Mouse (Mus musculus) T-helper 17 cell (primary cell): ENCODE data around the gene Aqp2.

Source experiments
- in situ Hi-C, 2 experiments: fragments of 300-600 bp; cut with MboI, MseI; formaldehyde crosslinking; loops; 1 replicate in 1 of 2; 2 replicates in 1 of 2; pipeline ENCODE4 v1.15.1; 2025; ENCODE audit warnings: high pct_unique_total_duplicates in 2 of 2

Aqp2 gene

GRCm38 (mm10) chr15:99589704-99590103 is 10.8 kb downstream of the Aqp2 start:
- in situ Hi-C loops, result no loop called here

- in situ Hi-C loops, result no loop called here
Measured at GRCm38 (mm10) chr15:99590429-99591084, 11.7 kb downstream of the Aqp2 start, which contains the start of gene Aqp5. Aqp5 (plus strand) TSS chr15:99590782.

- in situ Hi-C loops, result no loop called here
Measured at GRCm38 (mm10) chr15:99592177-99592576, 13.3 kb downstream of the Aqp2 start.

GRCm38 (mm10) chr15:99592877-99593276 is 14.0 kb downstream of the Aqp2 start:
- in situ Hi-C loops, result no loop called here

GRCm38 (mm10) chr15:99594951-99595350 is 16.1 kb downstream of the Aqp2 start:
- in situ Hi-C loops, result loop anchor here (5.0 kb wide), 2 partner anchors 72 to 77 kb away; partner anchors contain the start of gene Asic1 (in 1 of the 2)

- in situ Hi-C loops, result loop anchor here (5.0 kb wide), 2 partner anchors 71 to 76 kb away; partner anchors contain the start of gene Asic1 (in 1 of the 2)
Measured at GRCm38 (mm10) chr15:99596056-99596687, 17.3 kb downstream of the Aqp2 start.

GRCm38 (mm10) chr15:99596841-99597240 is 18.0 kb downstream of the Aqp2 start:
- in situ Hi-C loops, result loop anchor here (5.0 kb wide), 2 partner anchors 70 to 75 kb away; partner anchors contain the start of gene Asic1 (in 1 of the 2)

- in situ Hi-C loops, result loop anchor here (5.0 kb wide), 2 partner anchors 70 to 75 kb away; partner anchors contain the start of gene Asic1 (in 1 of the 2)
Measured at GRCm38 (mm10) chr15:99597596-99597995, 18.7 kb downstream of the Aqp2 start.

- in situ Hi-C loops, result loop anchor here (5.0 kb wide), 2 partner anchors 68 to 73 kb away; partner anchors contain the start of gene Asic1 (in 1 of the 2)
Measured at GRCm38 (mm10) chr15:99599245-99600070, 20.6 kb downstream of the Aqp2 start.

- in situ Hi-C loops, result no loop called here
Measured at GRCm38 (mm10) chr15:99600986-99601822, 22.3 kb downstream of the Aqp2 start, which contains the start of gene Aqp6. Aqp6 (plus strand) TSS chr15:99601400.

- in situ Hi-C loops, result no loop called here
Measured at GRCm38 (mm10) chr15:99601823-99602120, 22.9 kb downstream of the Aqp2 start.

GRCm38 (mm10) chr15:99602206-99602820 is 23.5 kb downstream of the Aqp2 start:
- in situ Hi-C loops, result no loop called here

- in situ Hi-C loops, result no loop called here
Measured at GRCm38 (mm10) chr15:99603216-99603615, 24.4 kb downstream of the Aqp2 start.

- in situ Hi-C loops, result no loop called here
Measured at GRCm38 (mm10) chr15:99605595-99605994, 26.7 kb downstream of the Aqp2 start.

GRCm38 (mm10) chr15:99606515-99606914 is 27.7 kb downstream of the Aqp2 start:
- in situ Hi-C loops, result no loop called here

GRCm38 (mm10) chr15:99607388-99608113 is 28.7 kb downstream of the Aqp2 start:
- in situ Hi-C loops, result no loop called here

GRCm38 (mm10) chr15:99608382-99609125 is 29.7 kb downstream of the Aqp2 start:
- in situ Hi-C loops, result no loop called here

- in situ Hi-C loops, result no loop called here
Measured at GRCm38 (mm10) chr15:99611563-99611962, 32.7 kb downstream of the Aqp2 start.

GRCm38 (mm10) chr15:99614273-99614672 is 35.4 kb downstream of the Aqp2 start:
- in situ Hi-C loops, result no loop called here
